Mouse (Mus musculus) cerebellum, adult 8-10 months (tissue): ENCODE measurements around the gene Tmem135.

Source experiments
- DNase-seq: peaks from one replicate; pipeline ENCODE4 v3.0.0; 2022

Tmem135 gene

GRCm38 (mm10) chr7:89404081-89404733, at the start of gene Tmem135, which contains the start of gene Fzd4:
Gene Tmem135, minus strand, starts transcription at chr7:89404222.
Gene Fzd4, plus strand, starts transcription at chr7:89404355.
- DNase-seq: peak; percentile 94

- no peak for DNase-seq
Observed at GRCm38 (mm10) chr7:89450312-89450711, 46.3 kb upstream of the Tmem135 start.

- no peak for DNase-seq
Observed at GRCm38 (mm10) chr7:89445137-89445536, 41.1 kb upstream of the Tmem135 start.

- DNase-seq: no peak
Observed at GRCm38 (mm10) chr7:89442242-89442641, 38.2 kb upstream of the Tmem135 start.

GRCm38 (mm10) chr7:89441291-89441690, 37.3 kb upstream of the Tmem135 start:
- DNase-seq: no peak

- DNase-seq: peak; percentile 7
Observed at GRCm38 (mm10) chr7:89437589-89437988, 33.6 kb upstream of the Tmem135 start.

GRCm38 (mm10) chr7:89436404-89436803, 32.4 kb upstream of the Tmem135 start:
- DNase-seq: no peak

GRCm38 (mm10) chr7:89433893-89434616, 30.0 kb upstream of the Tmem135 start:
- DNase-seq: no peak

GRCm38 (mm10) chr7:89433193-89433892, 29.3 kb upstream of the Tmem135 start:
- no peak for DNase-seq

GRCm38 (mm10) chr7:89431185-89431584, 27.2 kb upstream of the Tmem135 start:
- DNase-seq: no peak

GRCm38 (mm10) chr7:89429326-89429725, 25.3 kb upstream of the Tmem135 start:
- no peak for DNase-seq

GRCm38 (mm10) chr7:89428804-89429203, 24.8 kb upstream of the Tmem135 start:
- no peak for DNase-seq

- DNase-seq: no peak
Observed at GRCm38 (mm10) chr7:89427101-89427500, 23.1 kb upstream of the Tmem135 start.

- DNase-seq: no peak
Observed at GRCm38 (mm10) chr7:89425803-89426725, 22.0 kb upstream of the Tmem135 start.

GRCm38 (mm10) chr7:89424659-89425058, 20.6 kb upstream of the Tmem135 start:
- DNase-seq: no peak

- no peak for DNase-seq
Observed at GRCm38 (mm10) chr7:89423688-89424255, 19.8 kb upstream of the Tmem135 start.

- no peak for DNase-seq
Observed at GRCm38 (mm10) chr7:89423194-89423593, 19.2 kb upstream of the Tmem135 start.

GRCm38 (mm10) chr7:89422650-89423049, 18.6 kb upstream of the Tmem135 start:
- DNase-seq: no peak

GRCm38 (mm10) chr7:89421294-89421693, 17.3 kb upstream of the Tmem135 start:
- DNase-seq: no peak

- DNase-seq: no peak
Observed at GRCm38 (mm10) chr7:89418917-89419679, 15.1 kb upstream of the Tmem135 start.

GRCm38 (mm10) chr7:89418127-89418653, 14.2 kb upstream of the Tmem135 start:
- DNase-seq: no peak
